Mouse (Mus musculus): ENCODE measurements around the gene Cav1.

Cav1 gene

DNA sequence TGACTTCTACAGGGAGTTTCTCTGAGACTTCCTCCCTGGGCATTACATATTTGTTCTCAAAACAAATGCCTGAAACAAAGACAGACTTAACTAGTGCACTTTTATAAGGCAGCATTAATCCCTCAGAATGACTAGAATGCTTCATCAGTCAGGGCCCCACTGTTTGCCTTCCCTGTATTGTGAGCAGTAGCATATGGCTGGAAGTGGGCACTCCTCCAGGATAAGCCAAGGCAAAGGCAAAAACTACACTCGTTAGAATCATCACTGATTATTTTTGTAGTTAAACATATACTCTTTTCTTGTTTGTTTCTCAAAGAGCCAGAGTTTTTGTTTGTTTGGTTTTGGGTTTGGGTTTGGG is 11.0 kb downstream of the Cav1 start:
- no peak for DNase-seq (ENCODE audit: low spot score in 2 of 2)

DNA sequence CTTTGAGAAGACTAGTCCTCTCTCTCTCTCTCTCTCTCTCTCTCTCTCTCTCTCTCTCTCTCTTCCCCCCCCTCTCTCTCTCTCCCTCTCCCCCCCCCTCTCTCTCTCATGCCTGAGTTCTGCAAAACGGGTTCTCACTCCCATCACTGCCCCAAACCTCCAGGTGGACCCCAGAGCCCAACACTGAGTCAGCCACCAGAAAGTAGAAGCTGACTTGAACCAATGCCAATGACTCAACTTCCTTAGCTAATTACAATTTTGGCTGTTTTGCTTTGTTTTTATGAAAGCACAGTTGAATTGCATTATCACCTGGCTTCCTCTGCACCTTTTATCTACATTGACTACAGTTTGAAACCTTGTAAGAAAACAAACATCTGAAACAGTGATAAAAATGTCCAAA is 11.8 kb downstream of the Cav1 start:
- no peak for DNase-seq (ENCODE audit: low spot score in 2 of 2)

DNA sequence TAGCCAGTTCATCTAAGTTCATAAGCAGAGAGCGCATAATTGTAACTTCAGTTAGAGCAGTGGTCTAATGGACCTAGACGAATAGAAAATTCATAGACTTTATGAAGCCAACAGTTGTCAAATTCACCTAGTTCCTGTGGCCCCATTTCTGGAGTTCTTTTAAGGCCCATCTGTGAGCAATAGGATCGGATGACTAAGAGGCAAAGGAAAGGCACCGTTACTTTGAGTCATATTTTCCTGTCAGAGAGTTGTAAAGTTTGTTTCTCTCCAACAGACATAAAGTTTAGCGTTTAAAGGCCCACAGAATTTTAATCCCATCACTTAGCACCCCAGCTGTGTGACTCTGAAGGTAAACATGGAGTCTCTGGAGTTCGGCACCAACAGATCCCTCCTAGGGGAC is 15.8 kb downstream of the Cav1 start:
- no peak for DNase-seq (ENCODE audit: low spot score in 2 of 2)

DNA sequence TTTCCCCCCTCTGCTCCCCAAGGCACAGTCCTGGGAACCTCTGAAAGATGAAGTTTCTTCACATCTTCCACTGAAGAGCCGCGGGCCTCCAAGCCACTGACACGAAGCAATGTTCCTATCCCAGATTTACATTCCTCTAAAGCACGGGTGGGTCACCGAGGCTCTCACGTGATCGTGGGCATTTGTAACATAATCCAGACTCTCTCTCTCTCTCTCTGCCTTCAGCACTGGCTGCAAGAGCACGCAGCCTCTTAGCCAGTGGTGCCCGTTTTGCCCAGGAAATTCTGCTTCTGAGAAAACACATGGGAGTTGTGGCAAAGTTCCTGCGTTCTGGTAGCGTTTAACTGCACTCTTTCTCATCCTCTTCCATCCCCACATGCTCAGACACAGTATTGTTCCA is 21.1 kb downstream of the Cav1 start:
- DNase-seq (ENCODE audit: low spot score in 2 of 2), result no peak

DNA sequence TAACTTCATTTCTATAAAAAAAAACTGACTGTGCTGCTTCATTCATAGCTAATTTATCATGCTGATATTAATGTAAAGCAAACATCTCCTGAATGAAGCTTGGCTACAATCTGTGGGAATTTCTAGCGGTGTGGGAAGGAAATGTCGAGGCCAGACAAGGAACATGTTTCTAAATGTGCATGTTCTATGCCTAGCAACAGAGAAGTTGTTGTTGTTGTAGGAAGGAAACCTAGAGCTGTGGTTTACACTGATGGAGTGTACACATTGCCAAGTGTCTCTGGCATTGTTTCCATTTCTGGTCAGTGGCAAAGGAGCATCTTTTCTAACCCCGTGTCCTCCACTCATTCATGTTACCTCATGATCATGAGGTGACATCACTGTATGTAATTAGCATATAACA is 23.7 kb downstream of the Cav1 start:
- no peak for DNase-seq (ENCODE audit: low spot score in 2 of 2)

DNA sequence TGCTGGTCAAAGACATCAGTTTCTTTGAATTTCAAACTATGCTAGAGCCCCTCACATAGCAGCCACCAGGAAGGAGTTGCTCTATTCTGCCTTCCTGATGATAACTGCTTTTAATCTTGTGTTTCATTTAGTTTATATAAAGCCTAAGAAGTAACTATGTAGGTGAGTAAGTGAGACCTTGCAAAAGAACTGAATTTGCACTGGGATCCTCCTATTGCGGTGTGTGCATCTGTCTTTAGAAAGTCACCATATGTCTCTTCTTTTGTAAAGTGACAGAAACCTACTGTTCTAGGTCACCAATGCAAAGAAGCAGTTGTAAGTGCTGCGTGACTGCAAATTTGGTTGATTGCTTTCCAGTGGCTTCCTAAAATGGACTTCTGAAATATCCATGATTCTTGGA is 31.6 kb downstream of the Cav1 start:
- no peak for DNase-seq (ENCODE audit: low spot score in 2 of 2)

DNA sequence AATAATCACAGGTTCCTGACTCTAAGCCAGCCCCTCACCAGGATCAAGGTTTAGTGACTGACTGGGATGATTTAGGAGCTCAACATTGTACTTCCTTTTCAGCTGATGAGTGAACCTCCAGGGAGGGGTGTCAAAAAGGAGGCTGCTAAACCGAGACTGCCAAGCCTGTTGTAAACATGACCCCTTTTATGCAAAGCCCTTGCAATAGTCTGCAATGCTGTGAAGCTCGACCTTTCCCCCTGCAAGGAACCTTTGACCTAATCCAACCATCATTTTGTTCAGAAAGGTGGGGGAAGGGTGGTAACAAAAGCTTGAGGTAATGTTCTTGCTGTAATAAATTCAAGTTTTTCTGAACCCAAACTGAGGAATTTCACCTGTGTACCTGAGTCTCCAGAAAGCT is 34.3 kb downstream of the Cav1 start:
- no peak for DNase-seq (ENCODE audit: low spot score in 2 of 2)

DNA sequence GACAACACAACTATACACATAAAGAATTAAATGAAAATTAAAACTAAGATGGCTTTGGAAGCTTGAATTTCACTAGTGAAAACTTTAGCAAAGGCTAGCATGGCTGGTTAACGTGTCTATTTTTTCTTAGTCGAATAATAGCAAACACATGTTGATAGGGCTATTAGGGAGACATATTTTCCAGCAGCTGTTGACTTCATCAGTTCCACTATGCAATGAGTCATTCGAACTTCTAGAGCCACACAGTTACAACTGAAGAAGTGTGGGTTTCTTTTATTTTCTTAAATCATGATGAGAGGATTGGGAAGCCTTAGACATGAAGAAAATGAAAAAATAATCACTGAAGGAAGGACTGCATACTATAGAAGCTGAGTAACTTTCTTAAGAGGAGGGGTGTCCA is 41.9 kb downstream of the Cav1 start:
- DNase-seq (ENCODE audit: low spot score in 2 of 2), result no peak

DNA sequence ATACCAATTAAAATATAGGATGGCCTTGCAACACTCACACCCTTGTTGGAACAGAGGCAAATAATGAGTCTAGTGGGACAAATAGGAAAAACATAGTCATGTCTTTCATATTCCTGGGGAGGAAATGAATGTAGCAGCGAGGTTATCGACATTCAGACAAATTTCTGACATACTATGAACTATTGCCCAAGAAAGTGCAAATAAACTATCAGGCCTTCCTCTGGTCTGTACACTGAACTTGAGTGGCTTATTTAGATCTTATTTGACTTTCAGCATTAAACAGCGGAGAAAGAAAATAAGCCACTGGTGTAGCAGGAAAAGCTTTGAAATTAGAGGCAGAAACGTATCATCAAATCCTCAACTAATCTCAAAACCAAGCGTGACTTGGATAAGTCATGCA is 44.7 kb downstream of the Cav1 start:
- no peak for DNase-seq (ENCODE audit: low spot score in 2 of 2)

DNA sequence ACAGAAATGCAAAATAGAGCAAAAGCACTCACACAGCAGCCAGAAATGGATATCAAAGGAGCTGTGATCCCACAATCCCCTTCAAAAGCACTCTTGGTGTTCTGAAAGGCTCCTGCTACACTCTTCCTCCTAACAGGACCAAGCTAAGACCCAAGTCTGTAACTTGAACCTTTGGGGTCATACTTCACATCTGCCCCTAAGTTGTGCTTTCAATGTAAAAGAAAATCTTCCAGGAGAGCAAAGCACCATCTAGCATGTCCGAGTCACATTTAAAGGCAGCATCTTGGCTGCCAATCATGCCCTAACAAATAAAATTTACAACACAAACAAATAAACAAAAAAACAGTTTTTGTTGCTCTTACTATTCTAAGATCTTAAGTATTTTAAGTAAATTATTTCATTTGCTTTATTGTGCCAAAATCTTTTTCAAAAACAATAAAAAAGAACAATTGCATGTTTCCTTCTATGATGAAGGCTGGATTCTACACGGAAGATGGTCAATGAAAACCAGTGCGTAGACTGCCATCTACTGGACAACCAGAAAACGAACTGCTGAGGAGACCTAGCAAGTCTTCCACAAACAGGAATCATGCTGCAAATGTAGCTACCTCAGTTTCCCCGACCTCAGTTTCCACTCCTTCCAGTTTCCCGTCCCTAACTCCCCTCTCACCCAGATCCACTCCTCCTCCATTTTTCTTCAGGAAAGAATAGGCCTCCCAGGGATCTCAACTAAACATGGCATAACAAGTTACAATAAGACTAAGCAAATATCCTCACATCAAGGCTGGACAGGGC is 53.0 kb downstream of the Cav1 start:
- DNase-seq (ENCODE audit: low spot score in 2 of 2), result no peak

DNA sequence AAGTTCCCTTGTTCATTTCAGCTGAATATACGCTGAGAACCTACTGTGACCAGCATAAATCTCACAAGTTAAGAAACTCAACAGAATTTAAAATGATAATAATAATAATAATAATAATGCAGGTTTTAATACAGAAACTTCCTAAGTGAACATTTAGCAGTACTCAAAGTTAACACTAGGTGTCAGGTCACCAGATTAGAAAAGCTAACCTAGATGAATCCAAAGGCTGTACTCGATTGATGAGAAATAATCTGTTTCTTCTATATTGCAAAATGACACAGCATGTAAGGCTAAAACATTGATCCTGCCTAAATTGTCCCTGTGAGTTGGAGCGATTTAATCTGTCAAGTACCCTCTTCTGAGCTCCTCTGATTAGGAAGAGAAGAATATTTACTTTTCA is 56.6 kb downstream of the Cav1 start:
- no peak for DNase-seq (ENCODE audit: low spot score in 2 of 2)

DNA sequence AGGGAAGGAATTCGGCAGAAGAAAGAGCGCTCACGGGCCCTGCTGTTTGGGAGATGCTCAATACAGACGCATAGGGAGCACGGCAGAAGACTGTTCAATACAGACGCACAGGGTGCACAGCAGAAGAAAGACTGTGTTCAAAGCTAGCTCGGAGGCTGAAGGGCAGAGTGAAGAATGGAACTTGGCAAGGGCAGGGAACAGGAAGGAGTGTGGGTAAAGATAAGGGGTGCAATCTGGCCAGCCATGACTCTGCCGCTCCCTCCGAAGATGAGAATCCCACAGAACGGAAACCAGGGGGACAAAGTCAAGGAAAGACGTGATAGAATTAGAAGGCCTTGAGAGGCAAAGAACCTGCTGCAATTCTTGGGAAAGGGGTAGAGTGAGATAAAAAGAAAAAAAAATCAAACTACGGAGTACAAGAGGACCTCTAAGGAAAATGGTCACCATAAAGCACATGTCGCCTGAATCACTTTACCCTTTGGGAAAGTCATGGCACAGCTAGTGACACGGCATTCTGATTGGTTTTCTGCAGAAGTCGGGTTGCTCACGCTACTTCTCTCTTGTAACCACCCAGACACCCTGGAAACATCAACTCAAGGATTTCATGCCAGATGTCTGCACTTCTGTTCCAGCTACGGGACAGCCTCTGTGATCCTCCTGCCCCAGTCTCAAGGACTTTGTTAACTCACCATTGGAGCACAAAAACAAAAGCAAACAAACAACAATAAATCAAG is 57.5 kb downstream of the Cav1 start:
- no peak for DNase-seq (ENCODE audit: low spot score in 2 of 2)

DNA sequence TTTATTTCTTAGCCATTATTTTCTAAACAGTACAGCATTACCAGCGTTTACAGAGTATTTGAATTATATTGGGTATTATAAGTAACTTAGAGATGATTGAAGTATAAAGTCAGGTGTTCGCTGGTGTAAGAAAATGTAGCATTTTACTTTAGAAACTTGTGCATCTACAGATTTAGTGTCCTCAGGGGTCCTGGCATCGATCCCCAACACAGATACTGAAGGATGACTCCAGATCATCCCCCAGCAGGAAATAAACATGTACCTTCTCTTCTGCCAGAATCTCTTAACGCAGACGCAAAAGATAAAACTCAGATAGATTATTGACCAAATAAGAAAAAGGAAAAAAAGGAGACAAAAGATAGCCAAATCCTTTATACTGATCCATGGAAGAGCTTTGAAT is 68.2 kb downstream of the Cav1 start:
- no peak for DNase-seq (ENCODE audit: low spot score in 2 of 2)

DNA sequence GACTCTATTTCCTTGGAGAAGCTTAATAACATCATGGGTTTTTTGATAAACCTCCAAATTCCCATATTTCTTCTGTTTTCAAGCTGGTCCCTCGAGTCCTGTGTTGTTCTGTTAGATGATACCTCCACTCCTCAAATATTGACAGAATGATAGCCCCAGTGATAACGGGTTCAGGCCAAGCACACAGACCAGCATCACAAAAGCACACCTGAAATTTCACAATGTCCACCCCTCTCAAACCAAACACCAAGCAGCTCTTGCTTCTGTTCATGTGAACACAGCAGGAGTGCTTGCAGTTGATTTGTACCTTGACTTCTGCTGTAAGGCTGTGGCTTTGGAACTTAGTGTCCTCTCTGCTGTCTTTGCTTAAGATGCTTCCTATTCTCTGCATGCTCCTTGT is 71.2 kb downstream of the Cav1 start:
- no peak for DNase-seq (ENCODE audit: low spot score in 2 of 2)

DNA sequence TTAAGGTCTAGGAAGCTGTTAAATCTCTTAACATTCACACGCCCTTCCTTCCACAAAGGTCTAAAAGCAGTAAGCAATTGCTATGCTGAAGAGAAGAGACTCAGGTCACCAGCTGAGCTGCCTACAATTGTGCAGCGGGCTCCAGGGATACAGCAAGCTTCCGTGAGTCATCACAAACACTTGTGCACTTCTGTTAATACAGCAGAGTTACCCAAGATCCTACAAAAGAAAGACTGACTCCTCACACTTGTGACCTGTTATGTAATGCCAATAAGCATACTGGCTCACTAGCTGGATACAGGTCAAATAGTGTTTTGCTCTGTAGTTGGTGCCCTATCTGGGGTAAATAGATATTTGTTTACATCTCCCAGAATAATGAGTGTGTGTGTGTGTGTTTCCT is 74.0 kb downstream of the Cav1 start:
- DNase-seq (ENCODE audit: low spot score in 2 of 2), result no peak

DNA sequence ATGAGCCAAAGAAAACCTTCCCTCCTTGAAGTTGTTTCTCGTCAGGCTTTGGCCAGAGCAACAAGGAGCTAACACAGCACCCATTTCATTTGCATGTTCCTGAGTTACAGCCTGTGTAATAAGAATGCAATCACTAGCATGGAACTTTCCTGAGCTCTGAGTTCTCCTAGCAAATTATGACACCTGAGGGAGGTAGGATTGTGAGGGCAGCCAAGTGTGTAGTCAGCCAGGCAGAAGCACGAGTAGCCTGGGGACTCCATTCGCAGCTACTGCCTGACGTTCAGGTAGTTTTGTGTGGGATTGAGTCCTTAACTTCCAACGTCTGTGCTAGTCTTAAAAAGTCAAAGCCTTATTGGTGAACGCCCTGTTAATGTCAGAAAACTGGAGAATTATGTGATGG is 75.6 kb downstream of the Cav1 start:
- DNase-seq (ENCODE audit: low spot score in 2 of 2), result no peak

DNA sequence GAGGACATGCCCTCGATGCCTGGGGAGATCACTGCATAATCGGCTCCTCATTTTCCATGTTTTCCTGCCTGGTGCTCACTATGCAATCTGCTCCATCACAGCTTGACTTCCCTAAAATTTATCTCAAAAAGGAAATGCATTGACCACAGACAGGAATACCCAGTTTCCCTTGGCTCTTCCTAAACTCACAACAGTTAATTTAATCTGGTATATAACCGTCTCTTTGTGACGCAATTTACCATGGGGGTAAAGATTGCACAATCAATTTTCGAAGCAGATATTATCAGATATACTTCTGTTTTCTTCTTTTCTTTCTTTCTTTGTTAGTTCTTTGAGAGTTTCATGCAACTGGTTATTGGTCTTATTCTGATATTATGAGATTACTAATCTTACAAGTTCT is 79.4 kb downstream of the Cav1 start:
- DNase-seq (ENCODE audit: low spot score in 2 of 2), result no peak

DNA sequence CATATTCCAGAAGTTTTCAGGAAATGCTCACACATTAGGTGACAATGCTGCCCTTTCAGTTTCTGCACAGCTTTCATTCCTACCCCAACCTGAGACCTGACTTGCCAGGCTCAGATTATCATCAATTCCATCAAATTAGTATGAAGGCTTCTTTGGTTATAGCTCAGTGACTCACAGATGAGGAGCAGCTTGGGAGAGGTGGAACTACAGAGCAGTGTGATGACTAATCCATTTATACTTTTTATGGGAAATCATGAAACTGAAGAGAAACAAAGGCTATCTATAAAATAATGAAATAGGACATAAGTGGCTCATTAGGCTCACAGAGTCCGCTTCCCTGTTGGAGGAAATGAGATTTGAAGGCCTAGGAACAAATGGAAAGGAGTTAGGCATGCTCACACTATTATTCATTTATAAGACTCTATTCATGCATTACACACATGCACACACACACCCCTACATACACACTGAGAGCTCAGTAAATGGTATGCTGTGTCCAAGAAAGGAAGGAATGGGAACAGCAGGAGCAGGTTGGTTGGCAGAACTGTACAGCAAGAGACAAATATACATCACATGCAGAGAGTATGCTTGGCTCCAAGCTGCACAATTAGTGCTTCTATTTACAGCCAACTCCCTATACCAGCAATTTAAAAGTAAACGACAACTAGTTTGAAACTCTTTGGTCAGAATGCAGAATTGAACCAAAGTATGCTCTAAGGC is 82.0 kb downstream of the Cav1 start:
- no peak for DNase-seq (ENCODE audit: low spot score in 2 of 2)
